Mouse (Mus musculus): ENCODE results near the gene Hspb2.
A peak's percentile ranks its signal among the peaks of the same experiment; 100 is the strongest.

Hspb2 gene

GRCm38 (mm10) chr9:50752054-50752602 lies at the start of gene Hspb2:
TSS of gene Hspb2 (minus strand) at chr9:50752354.
- peak; percentile 71 to 72 for DNase-seq

- DNase-seq = peak; percentile 63 to 70
Observed at GRCm38 (mm10) chr9:50800985-50801384, 48.8 kb upstream of the Hspb2 start.

DNA sequence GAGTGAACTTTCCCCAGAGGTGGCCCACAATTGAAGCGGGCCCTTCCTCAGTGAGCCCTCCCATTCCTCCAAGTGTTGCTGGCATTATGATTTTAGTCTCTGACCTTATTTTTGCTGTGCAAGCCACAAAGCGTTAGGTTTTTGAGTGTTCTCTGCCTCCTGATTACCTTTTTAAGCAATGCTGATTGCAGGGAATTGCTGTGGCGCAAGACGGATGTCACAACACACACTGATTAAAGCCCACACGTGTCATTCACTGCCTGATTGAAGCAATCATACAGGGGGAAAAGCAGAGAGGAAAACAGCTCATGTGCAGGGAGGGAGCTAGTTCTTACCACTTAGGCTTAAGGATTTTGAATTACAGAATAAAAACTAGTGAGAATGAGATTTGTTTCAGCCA lies 46.2 kb upstream of the Hspb2 start:
- no peak for DNase-seq

DNA sequence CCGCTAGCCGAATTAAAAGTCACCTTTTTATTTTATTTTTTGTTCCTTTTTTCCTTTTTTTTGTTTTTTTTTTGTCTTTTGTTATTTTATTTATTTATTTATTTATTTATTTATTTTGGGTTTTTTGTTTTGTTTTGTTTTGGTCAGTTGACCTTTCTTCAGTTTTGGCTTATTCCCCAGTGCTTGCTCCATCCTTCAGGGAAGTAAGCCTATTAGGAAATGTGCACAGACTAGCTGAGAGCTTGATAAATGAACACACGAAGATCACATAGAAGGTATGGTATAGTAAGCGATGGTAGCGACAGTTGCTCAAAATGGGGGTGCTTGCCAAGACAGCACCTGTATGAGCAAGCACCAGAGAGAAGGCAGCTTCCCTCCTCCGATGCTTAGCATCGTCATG lies 45.5 kb upstream of the Hspb2 start:
- DNase-seq = no peak

- DNase-seq = no peak
Observed at GRCm38 (mm10) chr9:50796776-50797175, 44.6 kb upstream of the Hspb2 start.

GRCm38 (mm10) chr9:50795266-50795665 lies 43.1 kb upstream of the Hspb2 start:
- DNase-seq = no peak

DNA sequence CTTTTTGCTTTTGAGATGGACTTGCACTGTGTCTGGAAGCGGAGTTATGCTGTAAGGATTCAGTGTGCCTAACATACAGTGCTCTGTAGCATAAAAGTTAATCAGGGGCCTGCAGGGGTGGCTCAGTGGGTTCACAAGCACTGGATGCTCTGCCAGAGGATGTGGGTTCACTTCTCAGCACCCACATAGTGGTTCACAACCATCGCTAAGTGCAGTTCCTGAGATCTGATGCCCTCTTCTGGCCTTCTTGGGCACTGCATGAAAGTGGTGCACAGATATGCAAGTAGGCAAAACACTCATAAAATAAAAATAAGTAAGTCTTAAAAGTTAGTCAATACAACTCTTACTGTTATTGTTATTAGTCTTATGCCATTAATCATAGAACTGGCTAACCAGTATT lies 30.0 kb upstream of the Hspb2 start:
- DNase-seq = peak; percentile 44 to 45

DNA sequence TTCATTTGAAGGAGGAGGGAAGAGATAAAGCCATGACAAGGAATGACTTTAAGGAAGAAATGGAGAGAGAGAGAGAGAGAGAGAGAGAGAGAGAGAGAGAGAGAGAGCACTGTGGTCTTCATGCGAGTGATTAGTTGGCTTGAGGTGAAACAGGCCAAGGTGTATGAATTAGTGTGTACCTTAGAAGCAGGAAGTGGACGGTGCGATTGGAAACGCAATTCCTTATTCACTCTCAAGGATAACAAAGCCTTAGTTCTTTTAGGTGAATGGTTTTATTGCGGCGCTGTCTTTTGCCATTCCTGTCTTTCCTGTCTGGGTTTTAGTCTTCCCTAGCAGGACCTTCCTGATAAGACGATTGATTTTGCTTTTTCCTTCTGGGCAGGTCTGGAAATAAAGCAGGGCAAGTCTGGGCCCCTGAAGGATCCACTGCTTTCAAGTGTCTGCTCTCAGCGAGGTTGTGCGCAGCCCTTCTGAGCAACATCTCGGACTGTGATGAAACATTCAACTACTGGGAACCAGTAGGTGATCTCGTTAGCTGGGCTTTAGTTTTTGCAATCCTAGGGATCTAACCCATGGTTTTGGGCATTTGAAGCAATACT lies 24.1 kb upstream of the Hspb2 start:
- no peak for DNase-seq

DNA sequence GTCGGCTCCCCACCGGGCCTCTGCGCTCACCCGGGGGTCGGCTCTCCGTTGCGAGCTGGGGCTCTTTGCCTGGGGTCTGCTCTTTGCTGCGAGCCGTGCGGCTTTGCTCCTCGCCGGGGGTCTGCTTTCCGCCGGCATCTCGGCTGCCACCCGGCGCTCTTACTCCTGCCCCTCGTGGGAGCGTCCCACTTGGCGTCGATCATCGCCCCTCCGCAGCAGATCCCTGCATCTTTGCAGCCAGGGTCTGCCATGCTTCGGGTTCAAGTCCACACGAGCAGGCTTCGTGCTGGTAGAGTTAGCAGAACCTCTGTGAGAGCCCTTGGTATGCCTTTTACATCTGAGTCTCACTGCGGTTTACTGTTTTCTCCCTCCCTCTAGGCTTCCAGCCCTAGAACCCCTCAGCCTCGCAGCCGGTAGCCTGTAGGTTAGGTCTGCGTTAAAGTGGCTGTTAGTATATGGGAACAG lies 23.5 kb upstream of the Hspb2 start:
- DNase-seq = peak; percentile 50 to 54

DNA sequence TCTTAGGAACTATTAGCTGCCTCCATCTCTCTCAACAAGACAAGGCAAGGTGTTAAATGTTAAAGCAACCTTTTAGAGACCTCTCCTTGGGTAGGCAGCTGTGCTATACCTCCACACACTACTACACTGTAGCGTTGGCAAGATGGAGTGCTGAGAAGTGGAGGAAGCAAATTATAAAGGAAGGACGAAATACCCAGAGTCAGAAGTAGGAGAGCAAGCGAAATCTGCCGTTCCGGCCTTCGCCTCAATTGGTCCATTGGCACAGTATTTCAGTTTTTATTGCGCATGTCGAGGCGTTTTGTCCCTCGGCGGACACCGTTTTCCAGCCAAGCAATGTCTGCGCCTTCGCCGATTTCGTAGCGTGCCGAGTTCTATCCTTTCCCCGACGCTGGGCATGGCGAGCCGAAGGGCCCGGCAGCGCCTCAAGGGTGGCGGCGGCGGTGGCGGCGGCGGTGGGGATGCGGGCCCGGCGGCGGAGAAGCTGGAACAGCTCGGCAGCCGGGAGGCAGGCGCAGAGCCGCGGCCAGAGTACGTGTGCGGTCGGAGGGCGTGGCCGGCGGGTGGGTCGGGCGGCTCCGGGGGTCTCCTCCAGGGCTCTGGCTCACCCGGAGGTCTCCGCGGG lies 22.9 kb upstream of the Hspb2 start, which contains the start of the genes Alg9 and 1110032A03Rik:
Gene Alg9 (plus strand): TSS at position 29 of the 622 bp plus-strand sequence.
Gene 1110032A03Rik (minus strand): TSS at position 530 of the 622 bp plus-strand sequence.
- peak; percentile 96 to 97 for DNase-seq

DNA sequence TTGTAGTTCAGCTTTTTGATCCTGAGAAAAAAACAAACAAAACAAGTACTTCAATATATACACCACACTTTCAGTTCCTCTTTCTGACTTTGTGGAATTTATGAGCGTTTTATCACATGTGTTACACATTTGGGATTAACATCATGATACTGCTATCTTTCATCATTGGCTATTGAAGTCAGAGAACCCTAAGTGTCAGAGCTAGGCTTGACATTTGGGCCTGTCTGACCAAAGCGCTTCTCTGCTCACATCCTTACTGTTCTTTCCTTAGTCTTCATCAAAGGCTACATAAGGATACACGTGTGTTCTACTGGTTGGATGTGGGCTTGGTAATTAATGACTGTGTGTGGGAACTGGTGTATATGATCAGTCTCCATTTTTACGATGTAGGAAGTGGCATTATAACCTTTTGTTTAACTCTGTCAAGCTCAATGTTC lies 21.9 kb upstream of the Hspb2 start:
- DNase-seq = no peak

DNA sequence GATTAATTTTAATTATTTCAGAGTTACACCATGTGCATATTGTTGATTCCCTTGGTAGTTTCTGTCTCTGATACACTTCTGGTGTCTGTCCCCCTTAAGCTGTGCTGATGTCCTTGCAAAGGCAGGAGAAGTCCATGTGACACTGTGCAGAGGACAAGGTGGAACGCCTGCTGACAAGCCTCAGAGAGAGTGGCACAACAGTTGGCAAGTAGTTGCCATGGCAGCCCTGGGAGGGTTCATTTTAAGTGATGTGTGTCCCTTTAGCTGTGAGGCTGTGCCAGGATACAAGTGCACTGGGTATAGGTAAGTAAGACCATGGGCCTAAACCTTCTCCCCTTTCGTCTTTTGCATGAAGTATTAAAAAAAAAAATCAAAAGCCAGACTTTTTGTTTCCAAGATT lies 17.9 kb upstream of the Hspb2 start:
- DNase-seq = no peak

DNA sequence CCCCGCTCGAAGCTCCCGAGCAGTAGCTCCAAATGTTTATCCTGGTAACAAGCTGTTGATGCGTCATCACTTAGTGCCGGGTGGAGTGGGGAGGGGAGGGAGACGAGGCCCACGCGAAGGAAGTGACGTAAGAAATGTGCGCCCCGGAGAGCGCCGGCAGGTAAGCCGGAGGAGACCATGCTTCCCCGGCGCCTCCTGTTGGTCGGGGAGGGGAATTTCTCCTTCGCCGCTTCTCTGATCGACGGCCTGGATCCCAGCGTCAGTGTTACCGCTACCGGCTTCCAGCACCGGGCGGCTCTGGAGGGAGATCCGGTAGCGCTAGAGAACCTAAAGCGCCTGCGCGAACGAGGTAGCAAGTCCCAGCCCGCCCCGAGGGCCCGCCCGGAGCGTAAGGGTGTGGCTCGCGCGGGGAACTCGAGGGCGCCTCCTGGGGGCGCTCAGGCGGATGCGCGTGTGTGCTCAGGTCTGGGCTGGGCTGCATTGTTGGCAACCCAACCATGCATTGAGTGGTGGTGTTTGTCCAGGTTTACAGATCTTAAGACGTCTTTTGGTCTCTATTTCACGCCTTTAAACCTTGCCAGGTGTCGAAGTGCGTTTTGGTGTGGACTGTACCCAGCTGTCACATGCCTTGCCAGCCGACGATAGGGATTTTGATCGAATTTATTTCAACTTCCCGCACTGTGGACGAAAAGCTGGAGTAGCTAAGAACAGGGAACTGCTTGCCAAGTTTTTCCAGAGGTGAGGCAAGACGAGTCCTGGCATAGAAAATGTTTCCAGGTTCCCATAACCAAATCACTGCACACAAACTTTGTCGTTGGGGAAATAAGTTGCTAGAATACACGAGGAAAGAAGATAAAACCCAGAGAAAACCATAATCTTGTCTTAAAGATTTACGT lies 16.2 kb upstream of the Hspb2 start, which contains the start of gene Fdxacb1:
Gene Fdxacb1 (plus strand): TSS at position 130 of the 896 bp plus-strand sequence.
- DNase-seq = peak; percentile 99

DNA sequence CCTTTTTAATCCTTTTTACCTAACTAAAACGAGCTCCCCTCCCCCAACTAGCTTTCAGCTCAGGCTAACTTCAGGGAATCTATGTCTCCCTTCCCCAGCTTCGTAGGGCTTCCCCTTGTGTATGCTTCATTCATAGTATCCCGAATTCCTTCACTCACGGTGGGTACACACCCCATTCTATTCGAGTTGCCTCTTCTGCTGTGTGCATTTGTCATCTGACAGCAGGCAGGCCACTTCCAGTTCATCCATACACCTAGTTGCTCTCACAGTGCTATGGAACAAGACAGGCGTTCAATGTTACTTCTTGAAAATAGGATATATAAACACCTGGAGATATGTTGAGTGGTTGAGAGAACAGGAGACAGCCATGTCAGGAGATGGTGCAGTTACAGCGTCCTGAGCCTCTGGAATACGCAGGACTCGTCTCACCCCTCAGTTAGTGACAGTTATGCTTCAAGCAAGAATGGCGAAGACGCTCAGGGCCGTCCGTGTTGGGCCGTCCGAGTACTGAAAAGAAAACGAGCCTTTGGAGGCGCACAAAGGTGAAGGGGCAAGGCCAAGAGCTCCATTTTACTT lies 15.5 kb upstream of the Hspb2 start:
- DNase-seq = peak in 1 of 2 experiments; percentile 30

DNA sequence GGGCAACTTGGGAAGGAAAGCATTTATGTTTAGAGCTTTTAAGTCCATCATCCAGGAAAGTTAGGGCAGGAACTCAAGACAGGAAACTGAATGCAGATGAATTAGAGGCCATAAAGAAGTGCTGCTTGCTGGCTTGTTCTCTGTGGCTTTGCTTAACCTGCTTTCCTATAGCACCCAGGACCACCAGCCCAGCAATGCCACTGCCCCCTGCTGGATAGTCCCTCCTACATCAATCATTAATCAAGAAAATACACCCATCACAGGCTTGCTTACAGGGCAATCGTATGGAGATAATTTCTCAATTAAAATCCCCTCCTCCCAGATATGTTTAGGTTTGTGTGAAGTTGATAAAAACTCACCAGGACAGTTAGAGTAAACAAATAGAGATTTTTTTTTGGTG lies 11.2 kb upstream of the Hspb2 start:
- peak; percentile 64 to 66 for DNase-seq

GRCm38 (mm10) chr9:50761520-50762243 lies 9.5 kb upstream of the Hspb2 start:
- DNase-seq = no peak

- DNase-seq = no peak
Observed at GRCm38 (mm10) chr9:50756711-50757110, 4.6 kb upstream of the Hspb2 start.

DNA sequence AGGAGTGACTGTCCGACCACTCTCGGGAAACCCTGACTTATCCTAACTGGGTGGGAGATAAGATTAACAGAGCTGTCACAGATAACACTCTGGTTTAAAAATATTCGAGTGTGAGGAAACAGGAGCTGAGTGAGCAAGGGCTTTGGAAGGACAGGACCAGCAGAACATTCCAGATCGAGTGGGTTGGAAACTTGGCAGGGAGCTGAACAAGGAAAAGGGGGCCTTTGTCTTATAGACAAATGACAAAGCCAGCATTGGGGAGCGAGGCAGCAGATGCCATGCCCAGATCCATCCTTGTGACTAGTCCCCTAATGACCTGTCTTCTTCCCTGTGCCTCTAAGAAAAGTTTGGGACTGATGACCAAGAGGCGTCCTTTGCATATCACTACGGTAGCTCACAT lies 1.8 kb upstream of the Hspb2 start:
- no peak for DNase-seq

- peak; percentile 81 to 82 for DNase-seq
Observed at GRCm38 (mm10) chr9:50752784-50753615, 846 bp upstream of the Hspb2 start.

DNA sequence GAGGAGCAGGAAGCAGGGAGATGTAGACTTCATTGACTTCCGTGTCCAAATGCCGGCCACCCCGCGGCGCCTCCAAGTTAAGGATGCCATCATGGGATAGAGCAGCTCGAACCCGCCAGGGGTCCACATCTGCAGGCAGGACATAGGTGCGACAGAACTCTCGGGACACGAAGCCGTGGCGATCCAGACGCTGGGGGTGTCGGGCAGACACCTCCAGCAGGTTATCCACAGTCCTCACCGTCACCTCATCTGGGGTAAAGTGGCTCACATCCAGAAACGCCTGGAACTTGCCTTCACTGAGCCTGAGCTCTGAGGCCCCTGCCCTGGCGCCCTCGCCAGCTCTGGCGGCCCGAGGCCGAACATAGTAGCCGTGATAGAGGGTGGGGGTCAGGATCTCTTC lies 831 bp downstream of the Hspb2 start, which contains the start of gene Cryab:
Gene Cryab (plus strand): TSS at position 3 of the 400 bp plus-strand sequence.
- DNase-seq = peak; percentile 30 to 41

GRCm38 (mm10) chr9:50750706-50751105 lies 1.4 kb downstream of the Hspb2 start:
- DNase-seq = peak in 1 of 2 experiments; percentile 20
